Mouse (Mus musculus) midbrain, embryonic 14.5 days (tissue): ENCODE data around the gene Nat8f3. TPM values are rescaled to one million over a fixed set of nuclear protein-coding genes. Genes with fewer than 3 reads are reported as not detected.
"Not testable (repeated sequence)": the region's sequence is repeated elsewhere in the genome, so short reads cannot be mapped to it uniquely, and the experiment has no call there.

Experiments used
- ATAC-seq: fragments of 200-750 bp; cut with Nextera tagmentation; 2 replicates; pipeline ENCODE4 v1.8.0; 2017; ENCODE audit warnings: moderate number of reproducible peaks, moderate library complexity; ENCODE audit not compliant: low FRiP score, low TSS enrichment
- DNase-seq: peaks from one replicate; pipeline ENCODE4 v3.0.0-alpha.2; 2015
- H3K27ac ChIP-seq: fragments of 300-500 bp; sonication (generic); replicated peaks from 2 replicates; pipeline ENCODE4 v1.5.1; 2014; ENCODE audit warnings: mild to moderate bottlenecking, low read depth, low read length, moderate library complexity
- H3K27me3 ChIP-seq: fragments of 300-500 bp; sonication (generic); 2 replicates; pipeline ENCODE4 v1.6.1; 2014; ENCODE audit warnings: low read length, control low read depth, mixed read lengths; ENCODE audit not compliant: control insufficient read depth, insufficient read depth
- H3K36me3 ChIP-seq: fragments of 300-500 bp; sonication (generic); 2 replicates; pipeline ENCODE4 v1.6.1; 2014; ENCODE audit warnings: low read length, control low read depth; ENCODE audit not compliant: control insufficient read depth, insufficient read depth
- H3K4me1 ChIP-seq: fragments of 300-500 bp; sonication (generic); 2 replicates; pipeline ENCODE4 v1.6.1; 2014; ENCODE audit warnings: mild to moderate bottlenecking, antibody characterized with exemption, low read length, control low read depth; ENCODE audit not compliant: control insufficient read depth, insufficient read depth
- H3K4me2 ChIP-seq: fragments of 300-500 bp; sonication (generic); 2 replicates; pipeline ENCODE4 v1.6.1; 2014; ENCODE audit warnings: mild to moderate bottlenecking, low read length, moderate library complexity
- H3K4me3 ChIP-seq: fragments of 300-500 bp; sonication (generic); replicated peaks from 2 replicates; pipeline ENCODE4 v1.5.1; 2014; ENCODE audit warnings: low read depth, low read length
- H3K9ac ChIP-seq: fragments of 300-500 bp; sonication (generic); replicated peaks from 2 replicates; pipeline ENCODE4 v1.6.1; 2014; ENCODE audit warnings: mild to moderate bottlenecking, low read length, moderate library complexity
- H3K9me3 ChIP-seq: fragments of 300-500 bp; sonication (generic); 2 replicates; pipeline ENCODE4 v1.6.1; 2016; ENCODE audit warnings: low read length, control low read depth, mixed read lengths; ENCODE audit not compliant: control insufficient read depth
- WGBS: fragments of 180-500 bp; shearing (Covaris S2); extraction: QIAGEN DNeasy Blood & Tissue Kit; methylation state at CpG from one replicate; pipeline ENCODE4 v1.1.7; 2014; 5-methylcytosine and 5-hydroxymethylcytosine counted together
- microRNA-seq: library from miRNA; unstranded; fragments of <30 nt; microRNA quantifications from one replicate; pipeline ENCODE4, GENCODE M21; 2016
- polyA plus RNA-seq: library from polyadenylated mRNA; unstranded; fragments of >200 nt; fragmentation: Nextera tagmentation; extraction: Ambion mirVana; gene quantifications from 2 replicates; pipeline ENCODE4 v1.2.1, GENCODE M21; 2014

Gene Nat8f3
- polyA plus RNA-seq, 1 experiment from 2014 or later = 0.43 TPM

DNA sequence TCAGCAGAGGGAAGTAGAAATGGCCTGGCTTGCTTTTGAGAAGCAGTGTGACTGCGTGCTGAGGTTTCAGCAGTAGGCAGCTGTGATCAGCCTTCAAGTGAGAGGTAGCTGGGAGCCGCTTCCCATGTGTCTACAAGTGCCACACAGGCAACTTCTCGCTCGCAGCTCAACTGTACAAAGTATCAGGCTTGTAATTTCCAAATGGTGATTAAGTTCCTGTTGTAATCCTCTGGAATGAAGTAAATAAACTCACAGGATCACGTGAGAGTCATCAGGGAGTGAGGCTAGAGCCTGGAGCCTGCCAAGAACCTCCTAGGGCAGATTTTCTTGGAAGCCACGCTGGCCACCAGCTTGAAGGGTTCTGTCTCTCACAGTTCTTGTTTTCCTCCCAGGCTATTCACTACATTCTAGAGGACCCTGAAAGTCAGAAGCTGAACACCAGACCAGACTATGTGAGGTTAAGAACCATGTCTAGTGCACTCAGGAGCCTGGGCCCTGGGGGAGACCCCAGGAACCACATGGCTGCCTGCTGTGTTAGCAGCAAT, 9.8 kb downstream of the Nat8f3 start:
- 53% methylated on average over 3 of the region's 6 CpGs for WGBS
- H3K4me3 ChIP-seq, H3K9ac ChIP-seq, H3K27ac ChIP-seq, H3K27me3 ChIP-seq, ATAC-seq, H3K4me2 ChIP-seq, H3K36me3 ChIP-seq, H3K4me1 ChIP-seq, H3K9me3 ChIP-seq, DNase-seq: not testable (repeated sequence)

GRCm38 (mm10) chr6:85713105-85713504, 52.4 kb downstream of the Nat8f3 start, which contains the start of gene Nat8f7:
Nat8f7 (minus strand) TSS chr6:85713205.
- H3K9me3 ChIP-seq, H3K27me3 ChIP-seq, H3K27ac ChIP-seq, H3K9ac ChIP-seq, H3K36me3 ChIP-seq, H3K4me1 ChIP-seq, DNase-seq, H3K4me2 ChIP-seq, H3K4me3 ChIP-seq, ATAC-seq: not testable (repeated sequence)
- 83% methylated on average over 9 of the region's 10 CpGs for WGBS

- H3K9me3 ChIP-seq, H3K4me3 ChIP-seq, ATAC-seq, H3K4me1 ChIP-seq, H3K27me3 ChIP-seq, H3K27ac ChIP-seq, DNase-seq, H3K9ac ChIP-seq, H3K4me2 ChIP-seq, H3K36me3 ChIP-seq: not testable (repeated sequence)
- WGBS = 83% methylated on average over 1 of the region's 1 CpGs
These were observed 55.9 kb downstream of the Nat8f3 start for GRCm38 (mm10) chr6:85709607-85710006.

DNA sequence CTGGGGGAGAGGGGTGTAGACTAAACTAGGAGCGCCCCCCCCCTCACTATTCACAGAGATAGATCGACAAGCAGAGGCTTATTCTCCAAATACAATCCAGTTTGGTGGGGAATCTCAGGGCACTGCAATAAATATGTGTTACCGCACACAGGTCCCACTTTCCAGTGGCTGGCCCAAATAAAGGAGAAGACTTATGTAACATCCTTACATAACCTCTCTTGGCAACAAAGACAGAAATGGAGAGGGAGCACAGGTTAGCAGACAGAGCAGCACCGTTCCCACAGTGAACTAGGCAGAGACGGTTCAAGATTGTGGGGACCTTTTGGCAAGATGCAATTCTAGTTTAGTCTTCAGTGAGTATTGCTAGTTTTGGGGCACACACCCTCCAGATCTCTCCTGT, 56.3 kb downstream of the Nat8f3 start:
- DNase-seq, H3K4me1 ChIP-seq, H3K9ac ChIP-seq, H3K4me3 ChIP-seq, ATAC-seq, H3K9me3 ChIP-seq, H3K27me3 ChIP-seq, H3K36me3 ChIP-seq, H3K27ac ChIP-seq, H3K4me2 ChIP-seq: not testable (repeated sequence)
- WGBS = 95% methylated on average over 5 of the region's 5 CpGs

DNA sequence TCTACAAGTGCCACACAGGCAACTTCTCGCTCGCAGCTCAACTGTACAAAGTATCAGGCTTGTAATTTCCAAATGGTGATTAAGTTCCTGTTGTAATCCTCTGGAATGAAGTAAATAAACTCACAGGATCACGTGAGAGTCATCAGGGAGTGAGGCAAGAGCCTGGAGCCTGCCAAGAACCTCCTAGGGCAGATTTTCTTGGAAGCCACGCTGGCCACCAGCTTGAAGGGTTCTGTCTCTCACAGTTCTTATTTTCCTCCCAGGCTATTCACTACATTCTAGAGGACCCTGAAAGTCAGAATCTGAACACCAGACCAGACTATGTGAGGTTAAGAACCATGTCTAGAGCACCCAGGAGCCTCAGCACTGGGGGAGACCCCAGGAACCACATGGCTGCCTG, 63.6 kb downstream of the Nat8f3 start:
- not testable (repeated sequence) for H3K4me1 ChIP-seq, H3K4me2 ChIP-seq, H3K4me3 ChIP-seq, H3K9ac ChIP-seq, H3K27me3 ChIP-seq, DNase-seq, H3K27ac ChIP-seq, ATAC-seq, H3K9me3 ChIP-seq, H3K36me3 ChIP-seq
- WGBS = 83% methylated on average over 2 of the region's 4 CpGs

Small RNA genes within 50 kb of the gene (microRNA-seq; reads per million reads assigned to microRNA genes)
- not detected for gene Gm27317
- gene Mir6375 = not detected

Other genes with a start within 250 kb of the Nat8f3 start
- gene Alms1, start 178.2 kb downstream of the Nat8f3 start, polyA plus RNA-seq = 6.1 and 6.7 TPM in 2 replicates
- not detected in 2 replicates for gene Nat8f7, start 52.5 kb downstream of the Nat8f3 start, polyA plus RNA-seq
- gene Nat8f6, start 55.2 kb upstream of the Nat8f3 start, polyA plus RNA-seq = not detected in 2 replicates
- gene Nat8f5, start 55.2 kb upstream of the Nat8f3 start, polyA plus RNA-seq = 0.30 TPM in 1 of 2 replicates, not detected in the other
- not detected in 2 replicates for gene Nat8, start 66.3 kb upstream of the Nat8f3 start, polyA plus RNA-seq
- gene Nat8f2, start 103.4 kb upstream of the Nat8f3 start, polyA plus RNA-seq = not detected in 2 replicates
- 4.1 and 8.6 TPM in 2 replicates for gene Nat8f4, start 139.1 kb upstream of the Nat8f3 start, polyA plus RNA-seq
- gene Tprkb, start 146.1 kb upstream of the Nat8f3 start, polyA plus RNA-seq = 49.1 and 50.7 TPM in 2 replicates
- 15.5 and 21.7 TPM in 2 replicates for gene Nat8f1, start 149.9 kb upstream of the Nat8f3 start, polyA plus RNA-seq
- 48.8 and 58.5 TPM in 2 replicates for gene Dusp11, start 195.9 kb upstream of the Nat8f3 start, polyA plus RNA-seq